Mouse (Mus musculus): ENCODE results near the gene Olfr272. TPM values are rescaled to one million over a fixed set of nuclear protein-coding genes. Genes with fewer than 3 reads are reported as not detected.

Gene Olfr272
- polyA plus RNA-seq, 1 experiment from 2014 or later, result not detected

Other genes starting within 250 kb of the Olfr272 start
- gene Olfr275, start 104.6 kb downstream of the Olfr272 start, polyA plus RNA-seq (2016; fragmentation: Nextera tagmentation; extraction: Ambion mirVana), result not detected in 2 replicates
- gene Olfr273, start 59.9 kb downstream of the Olfr272 start, polyA plus RNA-seq (2016; fragmentation: Nextera tagmentation; extraction: Ambion mirVana), result not detected in 2 replicates
- gene Olfr270, start 45.4 kb upstream of the Olfr272 start, polyA plus RNA-seq (2016; fragmentation: Nextera tagmentation; extraction: Ambion mirVana), result not detected in 2 replicates
- gene Nipsnap3a, start 70.1 kb upstream of the Olfr272 start, polyA plus RNA-seq (2016; fragmentation: Nextera tagmentation; extraction: Ambion mirVana), result not detected in 2 replicates
- 69.9 and 74.9 TPM in 2 replicates for gene Nipsnap3b, start 92.7 kb upstream of the Olfr272 start, polyA plus RNA-seq (2016; fragmentation: Nextera tagmentation; extraction: Ambion mirVana)
- 2.2 and 2.6 TPM in 2 replicates for gene Abca1, start 240.7 kb upstream of the Olfr272 start, polyA plus RNA-seq (2016; fragmentation: Nextera tagmentation; extraction: Ambion mirVana)

Measured in forebrain, embryonic 10.5 days (tissue).